Mouse (Mus musculus): Measurements from ENCODE around the gene Pacrg. TPM values are rescaled to one million over a fixed set of nuclear protein-coding genes. Genes with fewer than 3 reads are reported as not detected.
A peak's percentile ranks its signal among the peaks of the same experiment; 100 is the strongest.

Pacrg gene
- total RNA-seq (2022), result 1 to 10 TPM; 1.4 to 3.1 (median 1.9) TPM

- DNase-seq (ENCODE audit: low spot score), result peak; percentile 99
Measured at GRCm38 (mm10) chr17:10840148-10840707, at the start of gene Pacrg, which contains the start of gene Prkn. TSS of gene Pacrg (minus strand) at chr17:10840311. TSS of gene Prkn (plus strand) at chr17:10840384.

GRCm38 (mm10) chr17:10887924-10888323 is 47.8 kb upstream of the Pacrg start:
- DNase-seq (ENCODE audit: low spot score), result peak; percentile 16

GRCm38 (mm10) chr17:10882260-10882659 is 42.1 kb upstream of the Pacrg start:
- no peak for DNase-seq (ENCODE audit: low spot score)

- no peak for DNase-seq (ENCODE audit: low spot score)
Measured at GRCm38 (mm10) chr17:10878986-10879385, 38.9 kb upstream of the Pacrg start.

- DNase-seq (ENCODE audit: low spot score), result no peak
Measured at GRCm38 (mm10) chr17:10874208-10875187, 34.4 kb upstream of the Pacrg start.

- DNase-seq (ENCODE audit: low spot score), result peak; percentile 15
Measured at GRCm38 (mm10) chr17:10854207-10854606, 14.1 kb upstream of the Pacrg start.

GRCm38 (mm10) chr17:10840731-10841201 is 655 bp upstream of the Pacrg start:
- peak; percentile 39 for DNase-seq (ENCODE audit: low spot score)

- DNase-seq (ENCODE audit: low spot score), result no peak
Measured at GRCm38 (mm10) chr17:10818971-10819370, 21.1 kb downstream of the Pacrg start.

GRCm38 (mm10) chr17:10808571-10808970 is 31.5 kb downstream of the Pacrg start:
- DNase-seq (ENCODE audit: low spot score), result no peak

GRCm38 (mm10) chr17:10807261-10807998 is 32.7 kb downstream of the Pacrg start:
- no peak for DNase-seq (ENCODE audit: low spot score)

- DNase-seq (ENCODE audit: low spot score), result no peak
Measured at GRCm38 (mm10) chr17:10806692-10807091, 33.4 kb downstream of the Pacrg start.

- DNase-seq (ENCODE audit: low spot score), result no peak
Measured at GRCm38 (mm10) chr17:10791661-10792060, 48.5 kb downstream of the Pacrg start.

- DNase-seq (ENCODE audit: low spot score), result no peak
Measured at GRCm38 (mm10) chr17:10784401-10784920, 55.6 kb downstream of the Pacrg start.

- no peak for DNase-seq (ENCODE audit: low spot score)
Measured at GRCm38 (mm10) chr17:10776503-10776902, 63.6 kb downstream of the Pacrg start.

GRCm38 (mm10) chr17:10774468-10774867 is 65.6 kb downstream of the Pacrg start:
- DNase-seq (ENCODE audit: low spot score), result no peak

GRCm38 (mm10) chr17:10772207-10772606 is 67.9 kb downstream of the Pacrg start:
- no peak for DNase-seq (ENCODE audit: low spot score)

GRCm38 (mm10) chr17:10769873-10770272 is 70.2 kb downstream of the Pacrg start:
- DNase-seq (ENCODE audit: low spot score), result no peak

GRCm38 (mm10) chr17:10766735-10767406 is 73.2 kb downstream of the Pacrg start:
- DNase-seq (ENCODE audit: low spot score), result peak; percentile 1

GRCm38 (mm10) chr17:10764343-10764742 is 75.8 kb downstream of the Pacrg start:
- DNase-seq (ENCODE audit: low spot score), result peak; percentile 5

- DNase-seq (ENCODE audit: low spot score), result no peak
Measured at GRCm38 (mm10) chr17:10757455-10757854, 82.7 kb downstream of the Pacrg start.
